Mouse (Mus musculus): ENCODE data around the gene Grik4. TPM values are rescaled to one million over a fixed set of nuclear protein-coding genes. Genes with fewer than 3 reads are reported as not detected.

The Grik4 gene
- total and polyA plus RNA-seq, 3 experiments = not detected

- dilution Hi-C loops (cut with MboI; ENCODE audit: extremely low pct_ligation_motif_present, extremely low pct_unique_long_range_greater_than_20kb, low sequenced_read_pairs) (no loop called here), in situ Hi-C loops (cut with MboI; ENCODE audit: low pct_ligation_motif_present, low pct_unique_long_range_greater_than_20kb, low sequenced_read_pairs) (loop anchor here (25.0 kb wide), 1 partner anchor 405 kb away; the partner anchor contains the start of gene Tecta)
- no peaks in the 10 kb centered on the region for H3K79me2 ChIP-seq (replicated peaks; ENCODE audit: control insufficient read depth, extremely low read depth, insufficient read depth, poor library complexity, severe bottlenecking)
- DNase-seq (ENCODE audit: extremely low read depth) = no peak
- H3K9me3 ChIP-seq (replicated peaks; ENCODE audit: low read length) = no peaks in the 10 kb centered on the region
- H3K4me1 ChIP-seq (ENCODE audit: control insufficient read depth in 1 of 2, insufficient read depth in 2 of 2) = 0 out of 4 replicates have a peak, but pooled peaks cover 0 to 2% of the 10 kb centered on the region in 2 experiments
- peaks cover 90% of the 10 kb centered on the region for H3K27me3 ChIP-seq (replicated peaks)
- no peak overlapping the region for H3K4me2 ChIP-seq (ENCODE audit: insufficient read depth, low read depth, poor library complexity, severe bottlenecking)
- H3K4me3 ChIP-seq (replicated peaks in 1 of 3; ENCODE audit: low read depth in 2 of 3, low read length in 2 of 3, poor library complexity in 1 of 3) = no peak overlapping the region
- H3K27ac ChIP-seq (ENCODE audit: insufficient read depth, low read depth) = no peak overlapping the region
- H3K9ac ChIP-seq (ENCODE audit: insufficient read depth, low read depth) = no peak overlapping the region
- TF ChIP-seq KAT2A (IDR thresholded peaks at IDR 0.05; ENCODE audit: insufficient replicate concordance, low read length) = no peak
- TF ChIP-seq ELF1 (IDR thresholded peaks at IDR 0.05; ENCODE audit: low read depth, low read length) = no peak
- TF ChIP-seq MAX (IDR thresholded peaks at IDR 0.05; ENCODE audit: low read length) = no peak
- no peak for TF ChIP-seq CHD2 (IDR thresholded peaks at IDR 0.05; ENCODE audit: low read length)
- no peak for TF ChIP-seq TBP (conservative IDR thresholded peaks at IDR 0.05; ENCODE audit: low read depth, low read length)
- no peaks in the 10 kb centered on the region for H3K36me3 ChIP-seq (replicated peaks in 1 of 2; ENCODE audit: control insufficient read depth in 1 of 2, insufficient read depth in 1 of 2, low read length in 1 of 2)
Observed at GRCm38 (mm10) chr9:42792381-42792780, 151.9 kb downstream of the Grik4 start.

GRCm38 (mm10) chr9:42791779-42792178, 152.5 kb downstream of the Grik4 start:
- H3K9me3 ChIP-seq (replicated peaks; ENCODE audit: low read length) = no peaks in the 10 kb centered on the region
- H3K27ac ChIP-seq (ENCODE audit: insufficient read depth, low read depth) = no peak overlapping the region
- TF ChIP-seq JUN (IDR thresholded peaks at IDR 0.05; ENCODE audit: insufficient read depth, low read depth, low read length) (no peak), RCOR1 (conservative IDR thresholded peaks at IDR 0.05; ENCODE audit: low read depth, low read length) (no peak), E2F4 (IDR thresholded peaks at IDR 0.05; ENCODE audit: insufficient replicate concordance, low read depth, low read length) (no peak), ETS1 (conservative IDR thresholded peaks at IDR 0.05; ENCODE audit: low read depth, low read length) (no peak), BHLHE40 (IDR thresholded peaks at IDR 0.05; ENCODE audit: low read depth, low read length) (no peak), HCFC1 (IDR thresholded peaks at IDR 0.05; ENCODE audit: low read depth, low read length) (no peak), MAZ (IDR thresholded peaks at IDR 0.05; ENCODE audit: low read depth, low read length) (no peak), MYC (IDR thresholded peaks at IDR 0.05; ENCODE audit: low read depth, low read length) (no peak), JUND (conservative IDR thresholded peaks at IDR 0.05; ENCODE audit: low read depth, low read length) (no peak), ELF1 (IDR thresholded peaks at IDR 0.05; ENCODE audit: low read depth, low read length) (no peak), UBTF (IDR thresholded peaks at IDR 0.05; ENCODE audit: low read depth, low read length) (no peak), POLR2A (IDR thresholded peaks at IDR 0.05; ENCODE audit: low read depth, low read length) (no peak), ZKSCAN1 (IDR thresholded peaks at IDR 0.05; ENCODE audit: borderline replicate concordance, low read depth, low read length) (no peak), USF2 (conservative IDR thresholded peaks at IDR 0.05; ENCODE audit: low read depth, low read length) (no peak), NELFE (IDR thresholded peaks at IDR 0.05; ENCODE audit: low read depth, low read length) (no peak), MAFK (IDR thresholded peaks at IDR 0.05; ENCODE audit: insufficient replicate concordance, low read length) (no peak), NRF1 (IDR thresholded peaks at IDR 0.05; ENCODE audit: low read depth, low read length) (no peak)
- no peak overlapping the region for H3K4me3 ChIP-seq (replicated peaks in 1 of 3; ENCODE audit: low read depth in 2 of 3, low read length in 2 of 3, poor library complexity in 1 of 3)
- DNase-seq (ENCODE audit: extremely low read depth) = no peak
- 0 out of 4 replicates have a peak, but pooled peaks cover 0 to 2% of the 10 kb centered on the region in 2 experiments for H3K4me1 ChIP-seq (ENCODE audit: control insufficient read depth in 1 of 2, insufficient read depth in 2 of 2)
- H3K36me3 ChIP-seq (replicated peaks in 1 of 2; ENCODE audit: control insufficient read depth in 1 of 2, insufficient read depth in 1 of 2, low read length in 1 of 2) = no peaks in the 10 kb centered on the region
- peaks cover 90% of the 10 kb centered on the region for H3K27me3 ChIP-seq (replicated peaks)
- no peak overlapping the region for H3K4me2 ChIP-seq (ENCODE audit: insufficient read depth, low read depth, poor library complexity, severe bottlenecking)
- H3K79me2 ChIP-seq (replicated peaks; ENCODE audit: control insufficient read depth, extremely low read depth, insufficient read depth, poor library complexity, severe bottlenecking) = no peaks in the 10 kb centered on the region
- dilution Hi-C loops (cut with MboI; ENCODE audit: extremely low pct_ligation_motif_present, extremely low pct_unique_long_range_greater_than_20kb, low sequenced_read_pairs) = no loop called here
- H3K9ac ChIP-seq (ENCODE audit: insufficient read depth, low read depth) = no peak overlapping the region
- in situ Hi-C loops (cut with MboI; ENCODE audit: low pct_ligation_motif_present, low pct_unique_long_range_greater_than_20kb, low sequenced_read_pairs) = loop anchor here (25.0 kb wide), 1 partner anchor 404 kb away; the partner anchor contains the start of gene Tecta

Data from CH12.LX (cell line).